Mouse (Mus musculus) mouse trophoblast stem cell (cell line): ENCODE results near the gene Adtrp.

ENCODE experiments used
- in situ Hi-C, 2 experiments: fragments of 300-500 bp; cut with MseI, MboI; formaldehyde crosslinking; loops; 2 replicates in 1 of 2; 3 replicates in 1 of 2; pipeline ENCODE4 v1.15.1; 2025

Adtrp gene

GRCm38 (mm10) chr13:41847516-41848126 lies at the start of gene Adtrp:
TSS of gene Adtrp (minus strand) at chr13:41847684.
- in situ Hi-C loops, result no loop called here

DNA sequence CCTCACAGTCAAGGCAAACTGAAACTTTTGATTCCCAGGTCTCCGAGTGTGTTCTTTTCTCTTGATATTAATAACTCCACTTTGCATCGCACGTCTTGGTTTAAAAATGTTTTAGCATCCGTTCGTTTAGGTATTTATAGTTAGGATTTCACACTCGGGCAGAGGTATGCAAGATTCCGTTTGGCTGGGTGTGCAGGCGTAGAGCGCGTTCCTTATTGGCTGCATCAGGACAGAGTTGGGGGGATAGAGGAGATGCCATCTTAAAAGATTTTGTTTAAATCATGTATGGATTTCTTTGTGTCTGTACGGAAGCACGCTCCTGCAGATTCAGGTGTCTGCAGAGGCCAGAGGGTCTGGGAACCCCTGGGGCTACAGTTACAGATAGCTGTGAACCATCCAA lies 44.5 kb upstream of the Adtrp start:
- in situ Hi-C loops, result no loop called here

DNA sequence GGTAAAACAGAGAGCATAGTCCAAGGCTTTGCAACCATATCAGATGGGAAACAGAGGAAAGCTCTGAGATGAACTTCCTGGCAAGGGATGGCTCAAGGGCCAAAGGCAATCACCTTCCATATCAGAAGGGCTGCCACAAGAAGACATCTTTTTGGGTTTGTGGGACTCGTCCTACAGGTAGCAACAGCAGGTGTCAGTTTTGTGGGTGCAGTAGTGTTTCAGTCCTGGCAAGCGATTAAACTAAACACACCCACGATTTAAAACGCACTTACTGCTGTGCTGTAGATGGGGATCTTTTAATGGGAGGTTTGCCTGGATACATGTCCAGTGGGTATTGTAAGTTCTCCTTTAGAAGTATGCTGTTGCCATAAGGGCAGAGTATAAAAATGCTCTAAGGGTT lies 43.1 kb upstream of the Adtrp start:
- in situ Hi-C loops, result no loop called here

DNA sequence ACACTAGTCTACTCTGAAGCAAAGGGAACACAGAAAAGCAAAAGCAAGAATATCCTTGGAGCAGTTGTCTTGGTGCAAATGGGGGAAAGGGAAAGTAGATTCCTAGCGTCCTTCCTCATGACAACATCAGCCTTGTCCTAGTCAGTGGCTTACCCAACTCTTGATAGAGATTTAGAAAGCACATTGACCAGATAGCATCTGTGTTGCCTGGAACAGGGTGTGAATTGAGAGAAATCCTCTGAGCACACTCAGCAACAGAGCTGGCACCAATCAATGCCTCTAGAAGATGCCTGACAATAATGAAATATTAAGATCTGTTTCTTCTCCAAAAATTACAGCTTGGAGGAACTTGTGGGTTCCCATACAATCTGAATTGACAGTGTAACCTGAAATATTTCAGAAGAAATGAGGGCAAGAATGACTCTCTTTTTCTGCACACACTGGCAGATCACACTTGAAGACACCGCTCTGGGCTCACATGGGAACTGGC lies 42.7 kb upstream of the Adtrp start:
- in situ Hi-C loops, result no loop called here

DNA sequence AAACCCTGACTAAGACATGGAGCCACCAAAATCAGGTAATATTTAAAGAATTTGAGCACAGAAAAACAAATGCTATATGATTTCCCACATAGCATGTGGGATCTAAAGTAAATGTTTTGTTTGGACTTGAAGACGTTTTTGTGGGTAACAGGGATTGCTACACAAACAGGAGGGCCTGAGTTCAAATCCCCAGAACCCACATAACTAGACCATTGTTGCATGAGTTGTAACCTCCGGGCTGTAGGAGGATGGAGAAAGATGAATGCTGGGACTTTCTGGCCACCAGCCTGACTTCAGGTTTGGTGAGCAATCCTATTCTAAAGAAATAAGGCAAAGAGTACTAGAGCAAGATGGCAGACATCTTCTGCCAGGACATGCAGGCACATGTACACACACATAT lies 41.2 kb upstream of the Adtrp start:
- in situ Hi-C loops, result no loop called here

DNA sequence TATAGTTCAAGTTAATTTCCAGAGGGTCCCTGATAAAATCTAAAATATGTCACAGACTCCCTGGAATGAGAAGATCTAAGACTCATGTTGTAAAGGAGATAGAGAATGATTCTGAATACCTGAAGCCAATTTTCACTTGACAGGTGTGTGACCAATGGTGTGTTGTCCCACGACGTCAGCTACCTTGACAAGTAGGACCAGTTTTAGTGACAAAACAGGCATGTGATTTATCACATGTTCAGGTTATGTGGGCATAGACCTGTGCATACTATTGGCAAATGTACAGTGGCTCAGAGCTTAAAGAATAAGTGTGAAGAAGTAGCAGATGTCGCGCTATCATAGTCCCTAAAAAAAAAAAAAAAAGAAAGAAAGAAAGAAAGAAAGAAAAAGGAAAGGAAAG lies 38.6 kb upstream of the Adtrp start:
- in situ Hi-C loops, result no loop called here

- in situ Hi-C loops, result no loop called here
Measured at GRCm38 (mm10) chr13:41883665-41884291, 36.3 kb upstream of the Adtrp start.

DNA sequence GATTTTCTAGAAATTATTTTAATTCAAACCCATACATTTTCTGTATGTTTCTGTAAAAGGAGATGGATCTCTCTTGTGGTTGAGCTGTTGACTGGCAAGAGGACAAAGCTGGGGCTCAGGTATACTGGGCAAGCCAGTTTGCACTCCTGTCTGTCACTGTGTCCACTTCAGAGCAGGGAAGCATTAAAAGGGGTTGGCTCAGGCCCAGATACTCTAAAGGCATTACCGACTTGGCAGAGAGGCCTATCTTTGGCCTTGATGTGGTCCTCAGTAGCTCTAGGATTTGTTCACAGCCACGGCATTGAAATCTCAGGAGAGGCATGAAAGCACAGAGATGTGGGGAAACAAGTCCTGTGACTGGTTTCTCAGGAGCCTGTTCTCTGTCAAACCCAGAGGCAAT lies 33.7 kb upstream of the Adtrp start:
- in situ Hi-C loops, result no loop called here

- in situ Hi-C loops, result no loop called here
Measured at GRCm38 (mm10) chr13:41880525-41880924, 33.0 kb upstream of the Adtrp start.

DNA sequence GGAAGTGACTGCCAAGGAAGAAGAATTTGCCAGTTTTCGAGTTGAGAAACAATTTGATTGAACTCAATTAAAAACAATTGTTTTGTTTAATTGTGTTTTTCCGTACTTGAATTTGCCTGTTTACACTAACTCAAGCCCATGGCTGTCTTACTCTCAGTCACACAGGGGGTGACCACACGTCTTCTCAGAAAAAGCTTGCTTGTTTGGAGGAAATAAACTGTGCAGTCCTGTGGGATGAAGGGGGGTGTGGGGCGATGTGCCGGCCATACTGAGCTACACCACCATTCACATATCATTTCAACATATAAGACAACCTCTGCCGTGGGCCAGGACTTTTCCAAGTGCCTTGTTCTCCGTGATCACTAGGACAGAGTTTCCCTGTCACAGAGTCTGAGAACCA lies 25.2 kb upstream of the Adtrp start:
- in situ Hi-C loops, result no loop called here

DNA sequence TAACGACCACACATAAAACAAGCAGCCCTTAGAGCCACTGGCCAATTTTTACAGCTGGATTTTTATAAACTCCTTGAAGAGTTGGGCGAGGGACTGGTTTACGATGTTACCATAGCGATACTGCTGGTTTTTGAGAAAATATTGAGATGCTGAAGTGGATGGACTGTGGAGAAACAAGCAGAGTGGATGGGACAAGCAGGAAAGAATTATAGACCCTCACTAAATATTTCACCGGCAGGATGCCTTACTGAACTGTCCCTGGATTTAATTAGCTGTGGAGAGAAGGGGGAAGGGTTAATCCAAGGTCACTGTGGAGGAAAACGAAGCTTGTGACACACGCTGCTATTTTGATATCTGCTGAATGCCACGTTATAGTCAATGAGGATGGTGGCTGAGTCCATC lies 24.7 kb upstream of the Adtrp start:
- in situ Hi-C loops, result no loop called here

GRCm38 (mm10) chr13:41867533-41867932 lies 20.0 kb upstream of the Adtrp start:
- in situ Hi-C loops, result no loop called here

DNA sequence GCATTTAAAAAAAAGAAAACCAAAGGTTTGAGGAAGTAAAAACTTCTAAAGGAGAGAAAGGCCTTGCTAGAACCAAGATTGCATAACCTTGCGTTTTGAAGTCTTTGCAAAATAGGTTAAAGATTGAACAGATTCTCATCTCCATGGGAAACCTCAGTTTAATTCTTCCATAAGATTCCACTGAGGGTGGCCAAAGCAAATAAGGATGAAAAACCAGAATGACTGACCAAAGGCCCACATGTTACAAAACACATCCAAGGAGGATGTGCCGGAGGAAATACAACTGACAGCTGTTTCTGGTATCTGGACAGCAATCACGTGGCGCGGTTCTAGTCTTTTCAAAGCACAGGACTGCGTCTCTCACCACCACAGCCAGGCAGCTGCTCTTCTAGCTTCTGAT lies 18.1 kb upstream of the Adtrp start:
- in situ Hi-C loops, result no loop called here

DNA sequence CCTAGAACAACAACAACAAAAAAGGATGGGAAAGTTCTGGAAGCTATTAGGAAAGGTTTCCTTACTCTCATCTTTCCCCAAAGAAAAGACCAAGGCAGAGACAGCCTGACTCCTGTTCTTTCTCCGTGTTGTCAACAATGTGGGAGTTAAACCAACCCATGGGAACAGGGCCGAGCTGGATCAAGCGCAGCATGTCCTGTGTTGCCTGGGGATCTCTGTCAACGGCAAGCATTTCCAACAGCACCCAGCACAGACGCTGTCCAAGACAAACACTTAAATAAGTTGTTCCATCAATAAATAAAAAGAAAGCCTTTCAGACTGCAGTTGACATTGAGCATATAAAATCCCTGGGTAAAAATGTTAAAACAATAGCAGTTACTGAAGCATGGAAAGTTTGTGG lies 17.6 kb upstream of the Adtrp start:
- in situ Hi-C loops, result no loop called here

DNA sequence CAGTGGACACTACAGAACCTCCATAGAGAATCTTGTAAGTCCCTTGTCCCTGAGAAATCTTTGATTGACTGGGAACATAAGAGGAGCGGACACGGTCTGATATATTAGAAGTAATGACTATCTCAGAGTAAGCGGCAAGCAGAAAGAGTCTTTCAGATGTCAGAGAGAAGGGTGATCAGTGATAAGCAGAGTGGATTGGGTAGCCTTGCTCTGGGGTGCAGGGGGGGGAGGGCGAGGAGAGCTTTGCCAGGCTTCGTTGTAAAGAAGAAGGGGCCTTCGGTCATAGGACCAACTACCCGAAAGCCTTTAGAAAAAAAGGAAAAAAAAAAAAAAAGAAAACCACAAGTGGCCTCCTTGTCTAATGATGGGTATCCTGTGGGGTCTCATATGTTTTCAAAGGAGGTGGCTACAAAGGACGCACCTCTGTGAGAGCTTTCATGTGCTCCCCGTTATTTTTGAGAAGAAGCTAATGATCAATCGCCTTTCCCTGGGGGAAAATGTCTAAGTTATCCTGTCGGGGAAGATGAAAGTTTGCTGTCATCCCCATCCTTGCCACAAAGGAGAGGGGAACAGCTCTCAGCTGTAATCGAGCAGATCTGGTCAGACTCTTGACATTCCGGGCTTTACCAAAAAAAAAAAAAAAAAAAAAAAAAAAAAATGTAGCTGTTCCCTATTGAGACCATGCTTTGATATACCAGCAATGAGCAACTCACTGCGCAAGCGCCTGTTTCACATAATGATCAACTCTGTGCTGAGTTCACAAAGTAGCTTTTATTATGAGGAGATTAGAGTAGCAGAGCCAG lies 13.3 kb upstream of the Adtrp start:
- in situ Hi-C loops, result no loop called here

- in situ Hi-C loops, result no loop called here
Measured at GRCm38 (mm10) chr13:41855206-41856185, 8.0 kb upstream of the Adtrp start.

GRCm38 (mm10) chr13:41850727-41851378 lies 3.4 kb upstream of the Adtrp start:
- in situ Hi-C loops, result no loop called here

DNA sequence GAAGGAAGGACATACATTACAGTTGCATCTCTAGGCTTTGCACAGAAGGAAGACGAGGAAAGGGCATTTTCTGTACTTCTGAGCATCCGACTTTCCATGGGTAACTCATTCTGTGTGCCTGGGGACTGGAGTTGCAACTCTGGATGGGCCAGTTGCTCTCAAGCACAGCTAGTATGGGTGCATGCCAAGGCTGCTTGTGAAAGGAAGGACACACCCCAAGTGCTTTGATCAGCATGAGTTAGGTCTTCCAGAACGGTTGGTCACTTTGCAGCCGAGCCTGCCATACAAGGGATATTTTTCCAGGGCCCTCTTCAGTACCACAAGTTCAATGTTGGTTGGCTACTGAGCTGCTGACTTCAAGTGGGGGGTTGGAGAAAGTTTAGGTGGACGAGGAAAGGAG lies 968 bp downstream of the Adtrp start:
- in situ Hi-C loops, result no loop called here

- in situ Hi-C loops, result no loop called here
Measured at GRCm38 (mm10) chr13:41845013-41845412, 2.5 kb downstream of the Adtrp start.

DNA sequence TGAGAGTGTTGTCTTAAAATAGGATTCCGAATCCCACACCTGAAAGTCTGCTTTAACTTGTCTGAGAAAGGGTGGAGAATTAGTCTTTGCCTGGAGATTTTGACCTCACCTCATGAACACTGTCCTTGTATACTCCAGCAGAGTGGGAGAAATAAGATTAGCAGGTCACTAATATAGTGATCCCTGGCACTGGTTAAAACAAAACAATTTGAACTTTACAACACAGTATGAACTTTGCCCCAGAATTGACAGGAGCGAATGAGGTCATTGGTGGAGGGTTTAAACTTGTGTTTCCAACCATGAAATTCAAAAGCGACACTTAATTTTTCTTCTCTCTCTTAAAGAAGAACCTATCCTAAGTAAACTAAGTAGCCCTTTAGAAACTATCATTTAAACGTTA lies 3.4 kb downstream of the Adtrp start:
- in situ Hi-C loops, result no loop called here

GRCm38 (mm10) chr13:41833614-41834139 lies 13.8 kb downstream of the Adtrp start:
- in situ Hi-C loops, result no loop called here
